Mouse (Mus musculus): ENCODE measurements around the gene Gm49396.

- TF ChIP-seq CTCF (IDR thresholded peaks at IDR 0.05; ENCODE audit: low read depth, low read length), result no peak
- no peak for TF ChIP-seq POLR2A (IDR thresholded peaks at IDR 0.05; ENCODE audit: borderline replicate concordance, low read depth, low read length)
Observed at GRCm38 (mm10) chr7:30556894-30557536, 6.1 kb upstream of the Gm49396 start.
